Mouse (Mus musculus) cerebral cortex, adult 2 months (tissue): ENCODE data around the gene Gon4l.

Experiments used
- WGBS: fragments of 180-500 bp; shearing (Covaris S2); methylation state at CpG from one replicate; pipeline ENCODE4 v1.1.7; 2018; 5-methylcytosine and 5-hydroxymethylcytosine counted together

The Gon4l gene

GRCm38 (mm10) chr3:88834951-88835491 lies at the start of gene Gon4l:
TSS of gene Gon4l (plus strand) at chr3:88835231.
- 2% methylated on average over 31 of the region's 39 CpGs for WGBS

GRCm38 (mm10) chr3:88786323-88786722 lies 48.7 kb upstream of the Gon4l start:
- WGBS: 46% methylated on average over 1 of the region's 4 CpGs

- WGBS: 100% methylated on average over 1 of the region's 8 CpGs
These were observed 48.2 kb upstream of the Gon4l start for GRCm38 (mm10) chr3:88786805-88787204.

DNA sequence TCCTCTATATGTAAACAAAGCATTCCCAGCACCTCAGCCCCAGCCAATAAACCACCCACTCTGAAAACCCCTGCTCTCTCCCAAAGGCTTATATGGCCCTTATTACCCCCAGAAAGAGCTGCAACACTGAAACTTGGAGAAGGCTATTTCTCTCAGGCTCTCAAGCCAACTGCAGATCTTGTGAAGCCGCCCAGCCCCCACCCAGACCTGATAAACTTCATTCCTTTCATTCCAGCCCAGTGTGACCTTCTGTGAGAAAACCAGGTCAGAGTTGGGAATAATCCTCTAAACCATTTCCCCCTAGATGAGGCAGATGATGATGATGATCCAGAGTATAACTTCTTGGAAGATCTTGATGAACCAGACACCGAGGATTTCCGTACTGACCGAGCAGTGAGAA lies 47.0 kb upstream of the Gon4l start:
- 95% methylated on average over 3 of the region's 4 CpGs for WGBS

- WGBS: 89% methylated on average over 6 of the region's 6 CpGs
These were observed 37.5 kb upstream of the Gon4l start for GRCm38 (mm10) chr3:88797507-88797906.

GRCm38 (mm10) chr3:88803910-88804540 lies 31.0 kb upstream of the Gon4l start:
- WGBS: 56% methylated on average over 5 of the region's 5 CpGs

DNA sequence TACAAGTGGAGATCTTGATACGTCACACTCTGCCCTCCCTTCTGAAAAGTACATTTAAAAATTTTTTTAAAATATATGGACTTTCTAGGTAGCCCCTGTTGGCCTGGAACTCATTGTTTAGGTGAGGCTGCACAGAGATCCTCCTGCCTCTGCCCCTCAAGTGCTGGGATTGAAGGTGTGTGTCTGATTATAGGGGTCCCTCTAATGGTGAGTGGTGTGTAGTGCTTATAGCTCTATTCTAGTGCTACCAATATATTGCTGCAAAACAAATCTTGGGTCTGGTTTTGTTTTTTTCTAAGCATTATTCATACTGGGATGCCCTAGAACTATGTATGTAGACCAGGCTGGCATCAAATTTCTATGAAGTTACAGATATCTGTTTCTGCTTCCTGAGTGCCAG lies 9.3 kb upstream of the Gon4l start:
- WGBS: 67% methylated on average over 1 of the region's 1 CpGs

DNA sequence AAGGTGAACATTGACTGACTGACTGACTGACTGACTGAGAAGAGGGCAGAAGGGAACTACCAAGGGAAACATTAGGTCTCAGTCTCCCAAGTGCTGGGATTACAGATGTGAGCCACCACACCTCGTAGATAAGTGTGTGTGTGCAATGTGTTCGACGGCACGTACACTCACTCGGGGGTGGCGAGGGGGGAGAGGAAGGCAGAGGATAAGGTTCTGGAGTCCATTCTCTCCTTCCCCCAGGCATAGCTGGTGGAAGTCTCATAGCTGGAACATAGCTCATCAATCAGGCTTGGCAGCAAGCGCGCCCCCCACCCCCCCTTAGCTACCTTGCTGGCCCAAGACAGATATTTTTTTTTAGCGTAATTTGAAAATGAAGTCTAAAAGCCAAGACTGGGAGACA lies 7.8 kb upstream of the Gon4l start:
- 66% methylated on average over 9 of the region's 9 CpGs for WGBS

- under 1% methylated on average over 23 of the region's 28 CpGs for WGBS
These were observed 3.6 kb upstream of the Gon4l start for GRCm38 (mm10) chr3:88831177-88832121.

- WGBS: 2% methylated on average over 14 of the region's 14 CpGs
These were observed 2.6 kb upstream of the Gon4l start for GRCm38 (mm10) chr3:88832388-88832787.

DNA sequence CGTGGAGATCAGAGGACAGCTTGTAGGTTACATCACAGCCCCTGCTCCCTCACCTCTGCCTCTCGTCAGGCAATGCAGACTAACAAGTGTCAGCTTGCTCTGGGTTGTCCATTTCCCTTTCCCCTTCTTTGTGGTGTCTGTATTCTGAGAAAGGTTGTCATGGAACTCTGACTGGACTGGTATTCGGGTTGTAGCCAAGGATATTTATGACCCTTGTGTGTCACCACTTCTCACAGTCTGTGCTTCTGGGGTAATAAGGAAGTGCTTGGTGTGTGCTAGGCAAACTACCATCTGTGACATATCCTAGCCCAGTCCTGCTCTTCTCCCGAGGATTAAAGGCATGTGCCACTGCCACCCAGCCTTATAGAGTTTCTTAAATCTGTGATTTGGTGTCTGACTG lies 14.1 kb downstream of the Gon4l start:
- 85% methylated on average over 4 of the region's 4 CpGs for WGBS

GRCm38 (mm10) chr3:88855837-88856236 lies 20.8 kb downstream of the Gon4l start:
- 86% methylated on average over 6 of the region's 6 CpGs for WGBS

DNA sequence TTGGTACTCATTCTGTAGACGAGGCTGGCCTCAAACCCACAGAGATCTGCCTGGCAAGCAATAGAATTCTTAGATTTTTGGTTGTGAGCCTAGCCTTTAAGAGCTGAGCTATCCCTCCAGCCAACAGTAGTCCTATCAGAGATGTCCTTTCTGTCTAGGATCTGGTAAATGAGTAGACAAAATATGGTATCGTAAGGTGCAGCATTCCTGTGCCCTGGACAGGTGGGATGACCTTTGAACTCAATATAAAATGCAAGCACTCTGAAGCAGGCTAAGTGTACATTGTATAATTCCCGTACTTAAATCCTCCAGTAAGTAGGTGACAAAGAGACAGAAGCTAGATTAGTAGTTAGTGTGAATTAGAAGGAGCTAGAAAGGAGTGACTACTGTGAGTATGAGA lies 27.1 kb downstream of the Gon4l start:
- 92% methylated on average over 3 of the region's 3 CpGs for WGBS

DNA sequence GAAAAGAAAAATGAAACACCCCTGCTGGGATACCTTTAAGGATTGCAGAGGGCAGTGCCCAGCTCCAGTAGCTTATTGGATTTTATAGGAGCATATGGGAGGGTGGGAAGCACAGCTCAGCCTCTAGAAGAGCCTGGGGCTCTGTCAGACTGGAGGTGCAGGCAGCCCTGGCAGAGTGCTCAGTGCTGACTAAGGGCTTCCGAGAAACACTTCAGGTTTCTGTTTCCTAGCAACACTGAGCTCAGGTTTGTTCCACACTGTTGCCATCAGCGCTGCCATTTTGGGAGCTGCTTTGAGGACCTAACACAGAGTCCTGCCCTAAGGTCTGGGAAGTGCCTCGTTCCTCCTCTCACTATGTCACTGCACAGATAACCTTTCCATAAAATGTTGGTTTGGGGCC lies 31.7 kb downstream of the Gon4l start:
- no CpG with 5 or more reads among the region's 3 CpGs for WGBS

- no CpG with 5 or more reads among the region's 8 CpGs for WGBS
These were observed 32.1 kb downstream of the Gon4l start for GRCm38 (mm10) chr3:88867177-88867576.

- WGBS: 100% methylated on average over 3 of the region's 4 CpGs
These were observed 33.4 kb downstream of the Gon4l start for GRCm38 (mm10) chr3:88868449-88868848.

- 96% methylated on average over 4 of the region's 4 CpGs for WGBS
These were observed 47.5 kb downstream of the Gon4l start for GRCm38 (mm10) chr3:88882536-88882935.

DNA sequence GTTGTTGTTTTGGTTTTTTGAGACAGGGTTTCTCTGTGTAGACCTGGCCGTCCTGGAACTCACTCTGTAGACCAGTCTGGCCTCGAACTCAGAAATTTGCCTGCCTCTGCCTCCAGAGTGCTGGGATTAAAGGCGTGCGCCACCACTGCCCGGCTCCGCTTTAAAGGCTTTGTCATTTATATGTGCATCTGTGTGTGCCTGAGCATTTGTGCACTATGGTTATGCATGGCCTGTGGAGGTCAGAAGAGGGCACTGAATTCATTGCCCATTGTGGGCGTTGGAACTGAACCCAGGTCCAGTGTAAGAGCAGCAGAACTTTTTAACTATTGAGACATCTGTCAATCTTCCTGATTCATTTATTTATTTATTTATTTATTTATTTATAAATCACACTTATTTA lies 58.0 kb downstream of the Gon4l start:
- 96% methylated on average over 7 of the region's 7 CpGs for WGBS

GRCm38 (mm10) chr3:88904803-88905202 lies 69.8 kb downstream of the Gon4l start:
- WGBS: 67% methylated on average over 3 of the region's 3 CpGs

GRCm38 (mm10) chr3:88905209-88905608 lies 70.2 kb downstream of the Gon4l start:
- 52% methylated on average over 6 of the region's 6 CpGs for WGBS

GRCm38 (mm10) chr3:88905741-88906140 lies 70.7 kb downstream of the Gon4l start:
- 96% methylated on average over 2 of the region's 2 CpGs for WGBS

- 83% methylated on average over 6 of the region's 6 CpGs for WGBS
These were observed 71.5 kb downstream of the Gon4l start for GRCm38 (mm10) chr3:88906393-88907159.
